Mouse (Mus musculus): ENCODE measurements around the gene Selplg.

Selplg gene

DNA sequence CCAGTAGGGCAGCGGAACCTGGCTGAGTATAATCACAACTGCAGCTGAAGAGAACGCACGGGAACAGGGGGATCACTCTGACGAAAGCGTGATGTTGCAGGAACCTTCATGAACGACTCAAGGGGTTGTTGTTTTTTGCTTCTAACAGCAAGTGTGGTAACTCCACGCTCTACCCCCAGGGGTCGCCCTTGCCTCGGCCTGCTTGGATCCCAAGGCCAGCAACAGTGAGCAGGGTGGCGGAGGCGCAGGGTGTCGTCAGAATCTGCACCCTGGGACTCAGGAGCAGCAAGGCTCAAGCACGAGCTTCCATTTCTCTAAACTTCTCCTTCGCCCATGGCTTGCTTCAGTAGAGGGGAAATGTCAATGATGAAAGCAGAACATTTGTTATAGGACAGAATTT is 22.1 kb upstream of the Selplg start:
- peak; percentile 85 for DNase-seq (ENCODE audit: low spot score)

DNA sequence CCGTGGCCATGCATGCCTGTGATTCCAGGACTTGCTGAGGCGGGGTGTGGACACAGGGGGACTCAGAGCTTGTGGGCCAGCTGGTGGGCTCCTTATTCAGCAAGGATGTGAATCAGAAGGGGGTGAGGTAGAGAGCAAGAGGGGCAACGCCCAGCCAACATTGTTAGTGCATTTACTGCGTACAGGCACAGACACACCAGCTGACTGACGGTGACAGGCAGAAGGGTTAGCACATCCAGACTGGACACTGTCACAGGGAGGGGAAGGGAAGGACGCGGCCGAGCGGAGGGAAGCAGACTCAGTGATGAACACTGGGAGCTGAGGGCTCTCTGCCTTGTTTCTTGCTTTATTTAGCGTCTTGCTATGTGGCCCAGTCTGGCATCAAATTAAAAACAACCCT is 21.1 kb upstream of the Selplg start:
- DNase-seq (ENCODE audit: low spot score): no peak

DNA sequence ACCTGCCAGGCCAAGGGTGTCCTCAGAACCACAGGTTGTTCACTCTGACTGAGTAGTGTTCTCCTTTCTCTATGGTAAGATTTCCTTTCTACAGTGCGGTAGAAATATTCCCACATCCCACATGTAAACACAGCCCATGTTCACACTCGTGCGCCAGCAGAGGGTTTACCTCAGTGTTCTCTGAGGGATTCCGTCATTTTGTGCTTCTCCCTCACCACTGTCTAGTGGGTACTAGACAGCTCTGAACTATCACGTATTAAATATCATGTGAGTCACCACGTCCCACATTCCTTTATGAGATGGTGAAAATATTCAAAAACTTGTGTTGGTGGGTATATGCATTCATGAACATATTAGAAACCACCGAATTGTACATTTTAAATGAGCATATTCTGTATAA is 20.0 kb upstream of the Selplg start:
- DNase-seq (ENCODE audit: low spot score): no peak

DNA sequence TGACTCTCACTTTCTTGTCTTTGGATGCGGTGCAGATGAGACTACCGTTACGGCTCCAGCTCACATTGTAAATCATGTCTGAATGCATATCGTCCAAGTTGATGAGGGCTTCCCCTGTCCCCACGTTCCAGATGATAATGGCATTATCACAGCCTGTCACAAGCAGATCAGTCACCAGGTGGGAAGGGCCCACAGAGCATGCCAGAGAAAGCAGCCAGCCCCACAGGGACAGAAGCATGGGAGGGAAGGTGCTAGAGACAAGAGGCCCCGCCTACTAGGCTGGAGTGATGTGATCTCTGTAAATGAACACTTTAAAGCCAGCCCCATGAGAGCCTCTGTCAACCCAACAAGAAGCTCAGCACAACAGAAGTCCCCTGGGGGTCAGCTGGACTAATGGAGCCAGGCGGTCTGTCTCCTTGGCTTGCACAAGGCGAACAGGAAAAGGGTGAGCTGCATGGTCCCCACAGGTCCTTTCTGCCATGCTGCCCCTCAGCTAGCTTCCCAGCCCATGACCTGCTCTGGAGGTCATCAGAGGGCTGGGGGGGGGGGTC is 18.3 kb upstream of the Selplg start:
- no peak for DNase-seq (ENCODE audit: low spot score)

DNA sequence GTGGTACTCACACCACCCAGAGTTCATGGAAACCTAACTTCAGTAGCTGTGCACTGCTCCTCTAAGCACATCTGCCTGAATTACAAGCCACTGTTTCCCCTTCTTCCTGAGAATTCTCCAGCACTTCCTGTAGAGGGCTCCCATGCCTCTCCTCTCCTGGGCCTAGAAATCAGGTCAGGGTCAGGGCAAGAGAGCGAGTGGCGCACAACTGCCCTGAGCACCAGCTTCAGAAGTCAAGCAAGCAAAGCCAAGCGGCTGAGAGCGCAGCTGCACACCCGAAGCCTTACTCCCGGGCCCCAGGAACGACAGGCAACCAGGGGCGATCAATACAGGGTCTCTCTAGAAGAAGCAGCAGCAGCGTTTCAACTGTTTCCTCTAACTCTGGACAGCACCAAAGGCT is 15.2 kb upstream of the Selplg start:
- DNase-seq (ENCODE audit: low spot score): no peak

DNA sequence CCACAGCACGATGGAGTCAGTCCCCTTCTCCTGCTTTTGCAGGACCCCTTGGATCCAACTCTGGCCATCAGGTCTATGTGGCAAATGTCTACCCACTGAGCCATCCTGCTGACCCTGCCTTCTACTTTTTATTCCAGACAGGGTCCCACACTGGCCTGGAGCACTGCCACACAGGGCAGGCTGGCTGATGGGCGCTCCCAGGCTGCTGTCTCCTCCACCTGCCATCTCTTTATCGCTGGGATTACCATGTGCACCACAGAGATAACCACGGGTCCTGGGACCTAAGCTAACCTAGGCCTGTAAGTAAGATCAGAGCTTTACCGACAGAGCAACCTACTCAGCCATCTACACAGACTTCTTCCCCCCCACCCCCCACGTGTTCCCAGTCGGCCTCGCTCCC is 14.2 kb upstream of the Selplg start:
- no peak for DNase-seq (ENCODE audit: low spot score)

DNA sequence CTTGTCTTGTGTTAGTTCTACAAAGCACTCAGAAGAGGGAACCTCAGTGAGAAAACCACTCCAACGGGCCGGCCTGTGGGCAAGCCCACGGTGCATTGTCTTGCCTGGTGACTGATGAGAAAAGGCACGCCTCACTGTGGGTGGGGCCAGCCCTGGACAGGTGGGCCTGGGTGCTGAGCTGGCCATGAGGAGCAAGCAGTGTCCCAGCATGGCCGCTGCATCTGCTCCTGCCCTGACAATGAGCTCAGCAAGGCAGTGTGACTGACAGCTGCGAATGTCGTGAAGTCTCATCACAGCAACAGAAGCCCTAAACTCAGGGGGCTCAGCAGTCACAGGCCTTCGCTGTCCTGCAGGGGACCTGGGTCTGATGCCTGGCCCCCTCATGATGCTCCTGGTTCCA is 13.2 kb upstream of the Selplg start:
- DNase-seq (ENCODE audit: low spot score): no peak

DNA sequence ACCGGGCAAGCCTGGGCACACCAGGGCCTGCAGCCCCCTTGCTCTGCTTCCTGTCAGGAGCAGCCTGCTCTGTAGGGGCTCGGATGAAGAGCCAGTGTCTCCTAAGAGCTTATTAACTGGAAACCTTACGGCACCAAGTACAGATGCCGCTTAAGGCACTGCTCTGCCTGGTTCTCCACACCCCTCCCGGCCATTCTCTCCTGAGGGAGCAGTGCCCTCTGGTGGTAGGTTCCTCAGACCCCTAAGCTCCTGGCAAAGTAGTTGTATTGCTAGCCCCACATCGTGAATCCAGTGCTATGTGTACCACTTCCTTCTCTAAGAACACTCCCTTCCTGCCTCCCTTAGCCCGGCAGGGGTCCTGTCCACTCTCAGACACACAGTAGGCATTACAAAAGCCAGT is 12.3 kb upstream of the Selplg start:
- DNase-seq (ENCODE audit: low spot score): peak; percentile 69

DNA sequence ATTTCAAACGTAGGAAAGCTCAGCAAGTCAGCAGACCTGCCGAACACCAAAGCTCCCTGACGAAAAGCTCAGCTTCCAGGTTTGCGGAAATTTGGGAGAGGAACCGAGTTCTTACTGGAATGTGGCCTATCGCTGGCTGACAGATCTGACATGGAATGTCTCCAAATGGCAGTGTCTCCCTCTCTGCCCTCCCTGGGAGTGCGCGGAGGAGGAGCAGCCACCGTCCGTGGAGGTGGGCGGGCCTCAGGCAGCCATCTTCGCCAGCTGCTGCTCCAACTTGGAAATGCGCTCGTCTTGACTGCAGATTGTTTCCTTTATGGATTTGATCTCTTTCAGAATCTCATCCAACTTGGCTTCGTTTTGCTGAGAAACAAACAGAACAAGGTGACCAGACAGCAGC is 11.7 kb upstream of the Selplg start:
- DNase-seq (ENCODE audit: low spot score): peak; percentile 46

- no peak for DNase-seq (ENCODE audit: low spot score)
Measured at GRCm38 (mm10) chr5:113842906-113843305, 10.5 kb upstream of the Selplg start.

DNA sequence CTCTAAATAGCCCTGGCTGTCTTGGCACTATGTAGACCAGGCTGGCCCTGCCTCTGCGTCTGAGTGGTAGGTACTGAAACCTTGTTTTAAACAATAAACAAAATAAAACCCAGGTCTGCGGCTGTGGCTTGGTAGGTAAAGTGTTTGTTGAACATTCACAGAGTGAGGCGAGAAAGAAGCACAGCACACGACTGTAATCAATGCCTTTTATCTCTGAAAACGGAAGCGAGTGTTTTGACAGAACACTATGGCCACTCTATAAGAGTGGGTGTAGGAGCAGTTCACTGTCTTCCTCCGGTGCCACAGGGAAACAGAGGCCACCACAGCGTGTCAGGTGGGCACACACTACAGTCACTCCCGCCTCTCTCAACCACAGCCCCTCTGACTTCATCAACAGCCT is 9.8 kb upstream of the Selplg start:
- DNase-seq (ENCODE audit: low spot score): no peak

DNA sequence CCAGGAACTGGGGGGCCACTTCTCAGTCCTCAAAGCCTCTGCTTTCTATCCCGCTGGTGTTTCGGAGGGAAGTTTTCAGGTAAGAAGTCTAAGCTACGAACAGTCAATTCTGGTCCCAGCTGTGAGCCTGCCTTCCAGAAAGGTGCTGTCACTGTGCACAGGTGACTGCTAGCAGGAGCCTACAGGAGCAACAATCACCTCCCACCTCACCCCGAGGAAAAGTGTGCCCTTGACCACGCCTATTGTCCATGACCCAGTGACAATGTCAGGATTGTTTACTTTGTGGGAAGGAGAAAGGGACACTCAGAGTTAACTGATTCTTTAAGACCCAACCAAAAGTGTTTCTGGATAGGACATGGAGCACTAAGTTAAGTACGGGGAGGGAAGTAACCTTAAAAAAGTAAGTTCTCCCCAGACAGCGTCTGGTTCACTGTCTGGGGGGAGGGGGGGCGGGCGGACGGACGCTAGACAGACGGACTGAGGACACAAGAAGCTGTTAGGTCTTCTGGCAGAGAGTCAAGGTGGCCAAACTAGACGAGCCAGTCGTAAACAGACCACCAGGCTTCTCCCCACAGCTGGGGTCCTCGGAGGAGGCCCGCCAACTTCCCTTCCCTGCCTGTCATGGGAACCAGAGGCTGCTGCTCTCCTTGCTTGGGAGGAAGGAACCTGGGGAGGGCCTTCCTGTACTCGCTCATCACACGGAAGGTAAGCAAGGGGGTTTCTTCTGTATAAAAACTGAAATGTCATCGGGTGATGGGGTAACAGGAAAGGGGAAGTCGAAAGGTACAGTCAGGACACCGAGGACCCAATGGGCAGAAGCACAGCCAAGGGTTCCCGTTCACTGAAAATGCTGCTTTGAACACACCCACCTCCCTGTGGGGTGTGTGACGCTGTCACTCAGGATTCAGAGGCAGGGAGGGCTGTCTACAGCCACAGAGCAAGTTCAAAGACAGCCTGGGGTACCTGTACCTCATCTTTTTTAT is 9.1 kb upstream of the Selplg start:
- DNase-seq (ENCODE audit: low spot score): no peak

GRCm38 (mm10) chr5:113840443-113840842 is 8.0 kb upstream of the Selplg start:
- no peak for DNase-seq (ENCODE audit: low spot score)

GRCm38 (mm10) chr5:113836961-113837360 is 4.5 kb upstream of the Selplg start:
- DNase-seq (ENCODE audit: low spot score): no peak

GRCm38 (mm10) chr5:113833316-113833947 is 988 bp upstream of the Selplg start:
- DNase-seq (ENCODE audit: low spot score): no peak

GRCm38 (mm10) chr5:113831741-113832140 is 703 bp downstream of the Selplg start:
- no peak for DNase-seq (ENCODE audit: low spot score)

GRCm38 (mm10) chr5:113830796-113831195 is 1.6 kb downstream of the Selplg start:
- no peak for DNase-seq (ENCODE audit: low spot score)

- no peak for DNase-seq (ENCODE audit: low spot score)
Measured at GRCm38 (mm10) chr5:113830292-113830643, 2.2 kb downstream of the Selplg start.

DNA sequence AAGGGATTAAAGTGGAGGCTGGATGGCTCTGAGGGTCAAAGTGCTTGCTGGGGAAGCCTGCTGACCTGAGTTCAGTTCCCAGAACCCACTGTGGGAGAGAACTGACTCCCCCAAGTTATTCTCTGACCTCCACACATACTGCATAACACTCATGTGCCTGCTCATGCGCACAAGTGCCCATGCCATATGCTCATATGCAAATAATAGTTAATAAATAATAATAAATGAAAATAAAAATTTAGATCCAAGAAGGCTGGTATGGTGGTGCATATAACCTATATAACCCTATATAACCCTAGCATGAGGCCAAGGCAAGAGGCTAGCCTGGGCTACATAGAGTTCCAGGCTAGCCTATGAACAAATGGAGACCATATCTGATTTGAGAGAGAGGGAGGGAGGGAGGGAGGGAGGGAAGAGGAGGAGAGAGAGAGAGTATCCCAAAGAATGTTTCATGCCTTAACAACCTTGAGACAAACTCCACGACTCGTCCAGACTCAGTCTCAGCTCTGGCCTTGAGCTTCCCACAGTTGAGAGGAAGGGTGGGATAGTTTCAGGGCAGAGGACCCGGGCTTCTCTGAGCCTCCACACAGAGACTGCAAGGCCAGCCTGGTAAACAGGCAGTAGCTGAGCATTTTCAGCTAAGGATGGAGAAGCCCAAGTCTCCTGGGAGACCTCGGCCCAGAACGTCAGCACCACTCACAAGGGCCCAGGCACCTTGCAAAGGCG is 2.7 kb downstream of the Selplg start:
- no peak for DNase-seq (ENCODE audit: low spot score)

DNA sequence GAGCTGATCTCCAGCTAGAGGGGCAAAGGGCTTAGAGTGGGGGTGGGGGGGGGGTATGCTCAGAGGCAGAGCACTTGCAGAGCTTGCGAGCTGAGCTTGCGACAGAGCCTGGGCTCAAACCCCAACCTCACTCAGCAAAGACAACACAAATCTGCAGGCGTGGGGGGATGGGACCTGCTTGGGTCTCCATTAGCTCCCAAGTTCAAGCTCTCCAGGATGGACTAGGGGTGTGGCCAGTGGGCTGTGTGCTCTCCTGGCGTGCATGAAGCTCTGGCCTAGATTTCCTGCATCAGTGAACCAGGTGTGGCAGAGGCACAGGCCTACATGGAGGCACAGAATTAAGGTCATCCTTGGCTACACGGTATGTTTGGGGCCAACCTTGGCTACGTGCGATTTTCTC is 4.0 kb downstream of the Selplg start:
- DNase-seq (ENCODE audit: low spot score): no peak

DNA sequence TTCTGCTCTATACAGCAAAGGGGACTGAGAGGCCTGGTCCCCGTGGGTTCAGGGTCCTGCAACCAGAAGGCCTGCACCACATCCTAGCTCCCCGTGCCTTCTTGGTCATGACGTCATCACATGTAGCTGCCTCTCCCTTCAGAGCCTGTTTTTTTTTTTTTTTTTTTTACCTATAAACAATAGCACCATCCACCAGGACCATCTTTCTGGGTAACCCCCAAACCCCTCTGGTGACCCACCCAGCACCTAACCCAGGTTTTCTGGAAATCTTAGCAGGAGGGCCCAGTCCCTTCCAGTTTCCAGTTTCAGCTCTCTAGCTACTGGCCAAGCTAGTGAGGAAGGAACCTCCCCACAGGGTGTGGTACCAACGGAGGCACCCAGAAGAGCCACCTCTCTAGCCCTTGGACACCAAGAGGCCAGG is 4.4 kb downstream of the Selplg start:
- DNase-seq (ENCODE audit: low spot score): no peak

DNA sequence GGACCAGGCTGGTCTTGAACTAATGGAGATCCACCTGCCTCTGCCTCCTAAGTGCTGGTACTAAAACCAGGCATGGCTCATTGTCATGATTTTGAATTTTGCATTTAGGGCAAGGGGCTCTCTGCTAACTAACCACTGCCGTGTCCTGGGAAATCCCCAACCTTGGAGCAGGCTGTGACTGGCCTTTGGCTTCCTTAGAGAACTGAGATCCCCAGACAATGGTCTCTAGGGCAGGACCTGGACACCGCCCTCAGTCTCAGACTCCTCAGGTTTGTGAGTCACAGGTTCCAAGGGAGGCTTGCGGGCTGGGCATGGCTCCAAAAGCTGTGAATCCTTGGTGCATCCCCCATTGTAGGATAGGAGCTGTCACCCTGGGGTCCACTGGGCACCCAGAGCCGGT is 5.8 kb downstream of the Selplg start:
- DNase-seq (ENCODE audit: low spot score): no peak

GRCm38 (mm10) chr5:113825558-113825957 is 6.9 kb downstream of the Selplg start:
- DNase-seq (ENCODE audit: low spot score): no peak

All from ovary, postnatal 14 days (tissue).